Mouse (Mus musculus) midbrain, embryonic 16.5 days (tissue): ENCODE results near the gene Prkcq. TPM values are rescaled to one million over a fixed set of nuclear protein-coding genes. Genes with fewer than 3 reads are reported as not detected.

ENCODE experiments used
- ATAC-seq: fragments of 200-750 bp; cut with Nextera tagmentation; 2 replicates; pipeline ENCODE4 v1.8.0; 2017; ENCODE audit warnings: moderate TSS enrichment
- H3K27ac ChIP-seq: fragments of 300-500 bp; sonication (generic); 2 replicates; pipeline ENCODE4 v1.5.1; 2014; ENCODE audit warnings: mild to moderate bottlenecking, low read length, mixed read lengths
- H3K27me3 ChIP-seq: fragments of 300-500 bp; sonication (generic); 2 replicates; pipeline ENCODE4 v1.6.1; 2014; ENCODE audit warnings: low read depth, low read length, mixed read lengths; ENCODE audit not compliant: control insufficient read depth, insufficient read depth
- H3K36me3 ChIP-seq: fragments of 300-500 bp; sonication (generic); 2 replicates; pipeline ENCODE4 v1.6.1; 2014; ENCODE audit warnings: mild to moderate bottlenecking, low read length, moderate library complexity, mixed read lengths; ENCODE audit not compliant: control insufficient read depth, insufficient read depth
- H3K4me1 ChIP-seq: fragments of 300-500 bp; sonication (generic); 2 replicates; pipeline ENCODE4 v1.6.1; 2014; ENCODE audit warnings: mild to moderate bottlenecking, low read length, mixed read lengths; ENCODE audit not compliant: control insufficient read depth, insufficient read depth
- H3K4me2 ChIP-seq: fragments of 300-500 bp; sonication (generic); 2 replicates; pipeline ENCODE4 v1.6.1; 2014; ENCODE audit warnings: mild to moderate bottlenecking, low read length, mixed read lengths
- H3K4me3 ChIP-seq: fragments of 300-500 bp; sonication (generic); 2 replicates; pipeline ENCODE4 v1.5.1; 2014; ENCODE audit warnings: low read depth, mild to moderate bottlenecking, low read length, moderate library complexity, mixed read lengths
- H3K9ac ChIP-seq: fragments of 300-500 bp; sonication (generic); 2 replicates; pipeline ENCODE4 v1.6.1; 2014; ENCODE audit warnings: low read depth, low read length, mixed read lengths
- H3K9me3 ChIP-seq: fragments of 300-500 bp; sonication (generic); replicated peaks from 2 replicates; pipeline ENCODE4 v1.6.1; 2014; ENCODE audit warnings: mild to moderate bottlenecking, low read length, mixed read lengths; ENCODE audit not compliant: control insufficient read depth, poor library complexity, severe bottlenecking
- WGBS: fragments of 180-500 bp; shearing (Covaris S2); extraction: QIAGEN DNeasy Blood & Tissue Kit; methylation state at CpG from one replicate; pipeline ENCODE4 v1.1.7; 2014; 5-methylcytosine and 5-hydroxymethylcytosine counted together
- polyA plus RNA-seq: library from polyadenylated mRNA; unstranded; fragments of >200 nt; fragmentation: Nextera tagmentation; extraction: Ambion mirVana; gene quantifications from 2 replicates; pipeline ENCODE4 v1.2.1, GENCODE M21; 2015

Prkcq gene
- polyA plus RNA-seq: 7.1 and 7.8 TPM in 2 replicates

GRCm38 (mm10) chr2:11171754-11172501, at the start of gene Prkcq:
Prkcq (plus strand) TSS chr2:11172108.
- Histone ChIP-seq H3K27ac (0 out of 2 replicates have a peak within 1 kb of the TSS, but pooled peaks have one; percentile 13), H3K4me3 (peak within 1 kb of the TSS; percentile 66)
- 2% methylated on average over 51 of the region's 51 CpGs for WGBS

GRCm38 (mm10) chr2:11130881-11131280, 41.0 kb upstream of the Prkcq start:
- H3K9ac ChIP-seq: no peak overlapping the region
- no peaks in the 10 kb centered on the region for H3K27me3 ChIP-seq
- no peak overlapping the region for H3K4me2 ChIP-seq
- ATAC-seq: no peak
- H3K9me3 ChIP-seq: no peaks in the 10 kb centered on the region
- H3K36me3 ChIP-seq: no peaks in the 10 kb centered on the region
- no peak overlapping the region for H3K4me3 ChIP-seq
- H3K4me1 ChIP-seq: no peaks in the 10 kb centered on the region
- 94% methylated on average over 12 of the region's 12 CpGs for WGBS
- no peak overlapping the region for H3K27ac ChIP-seq

More at GRCm38 (mm10) chr2:11171754-11172501, at the start of gene Prkcq:
- Histone ChIP-seq H3K9ac (peak within 1 kb of the TSS; percentile 59), H3K9me3 (no peaks in the 10 kb centered on the region), H3K36me3 (no peaks in the 10 kb centered on the region), H3K4me2 (peak within 1 kb of the TSS; percentile 93), H3K27me3 (peaks cover 3% of the 10 kb centered on the region; the same call in 1 of the 2 replicates), H3K4me1 (peaks cover 12% of the 10 kb centered on the region)
- peak; percentile 91 for ATAC-seq

GRCm38 (mm10) chr2:11135718-11136117, 36.2 kb upstream of the Prkcq start:
- H3K9me3 ChIP-seq: no peaks in the 10 kb centered on the region
- WGBS: 79% methylated on average over 6 of the region's 6 CpGs
- no peak overlapping the region for H3K4me2 ChIP-seq
- H3K27ac ChIP-seq: no peak overlapping the region
- H3K27me3 ChIP-seq: no peaks in the 10 kb centered on the region
- no peaks in the 10 kb centered on the region for H3K4me1 ChIP-seq
- no peaks in the 10 kb centered on the region for H3K36me3 ChIP-seq
- no peak for ATAC-seq
- no peak overlapping the region for H3K9ac ChIP-seq
- H3K4me3 ChIP-seq: no peak overlapping the region

GRCm38 (mm10) chr2:11138076-11138475, 33.8 kb upstream of the Prkcq start:
- WGBS: 94% methylated on average over 6 of the region's 6 CpGs
- no peak overlapping the region for H3K27ac ChIP-seq
- no peaks in the 10 kb centered on the region for H3K4me1 ChIP-seq
- no peaks in the 10 kb centered on the region for H3K27me3 ChIP-seq
- H3K4me2 ChIP-seq: no peak overlapping the region
- H3K9me3 ChIP-seq: no peaks in the 10 kb centered on the region
- ATAC-seq: no peak
- H3K4me3 ChIP-seq: no peak overlapping the region
- no peak overlapping the region for H3K9ac ChIP-seq
- H3K36me3 ChIP-seq: no peaks in the 10 kb centered on the region

GRCm38 (mm10) chr2:11139518-11140152, 32.3 kb upstream of the Prkcq start:
- Histone ChIP-seq H3K9me3 (no peaks in the 10 kb centered on the region), H3K4me3 (no peak overlapping the region), H3K4me2 (no peak overlapping the region), H3K27ac (no peak overlapping the region), H3K36me3 (no peaks in the 10 kb centered on the region), H3K27me3 (no peaks in the 10 kb centered on the region), H3K4me1 (no peaks in the 10 kb centered on the region), H3K9ac (no peak overlapping the region)
- 74% methylated on average over 1 of the region's 1 CpGs for WGBS
- ATAC-seq: no peak

- Histone ChIP-seq H3K4me1 (no peaks in the 10 kb centered on the region), H3K36me3 (no peaks in the 10 kb centered on the region), H3K27me3 (no peaks in the 10 kb centered on the region), H3K27ac (no peak overlapping the region), H3K4me3 (no peak overlapping the region), H3K9ac (no peak overlapping the region), H3K9me3 (no peaks in the 10 kb centered on the region), H3K4me2 (no peak overlapping the region)
- WGBS: 86% methylated on average over 3 of the region's 3 CpGs
- ATAC-seq: no peak
Measured at GRCm38 (mm10) chr2:11140385-11140784, 31.5 kb upstream of the Prkcq start.

- Histone ChIP-seq H3K36me3 (no peaks in the 10 kb centered on the region), H3K9me3 (no peaks in the 10 kb centered on the region), H3K27me3 (no peaks in the 10 kb centered on the region), H3K4me1 (no peaks in the 10 kb centered on the region), H3K27ac (no peak overlapping the region), H3K4me2 (no peak overlapping the region), H3K9ac (no peak overlapping the region), H3K4me3 (no peak overlapping the region)
- whole genome bisulfite sequencing: 90% methylated on average over 4 of the region's 4 CpGs
- ATAC-seq: no peak
Measured at GRCm38 (mm10) chr2:11149091-11149490, 22.8 kb upstream of the Prkcq start.

GRCm38 (mm10) chr2:11150975-11151374, 20.9 kb upstream of the Prkcq start:
- no peak overlapping the region for H3K4me3 ChIP-seq
- no peak for ATAC-seq
- no peak overlapping the region for H3K4me2 ChIP-seq
- no peak overlapping the region for H3K9ac ChIP-seq
- H3K36me3 ChIP-seq: no peaks in the 10 kb centered on the region
- H3K4me1 ChIP-seq: no peaks in the 10 kb centered on the region
- no peaks in the 10 kb centered on the region for H3K27me3 ChIP-seq
- H3K27ac ChIP-seq: no peak overlapping the region
- 82% methylated on average over 7 of the region's 7 CpGs for WGBS
- H3K9me3 ChIP-seq: no peaks in the 10 kb centered on the region

- Histone ChIP-seq H3K36me3 (no peaks in the 10 kb centered on the region), H3K27ac (no peak overlapping the region)
- ATAC-seq: 0 out of 2 replicates have a peak, but pooled peaks have one; percentile 54
Measured at GRCm38 (mm10) chr2:11151655-11152323, 20.1 kb upstream of the Prkcq start.

More at GRCm38 (mm10) chr2:11151655-11152323, 20.1 kb upstream of the Prkcq start:
- WGBS: 73% methylated on average over 6 of the region's 6 CpGs
- Histone ChIP-seq H3K4me2 (no peak overlapping the region), H3K27me3 (no peaks in the 10 kb centered on the region), H3K4me3 (no peak overlapping the region), H3K4me1 (no peaks in the 10 kb centered on the region), H3K9ac (no peak overlapping the region), H3K9me3 (no peaks in the 10 kb centered on the region)
